Mouse (Mus musculus) midbrain, embryonic 11.5 days (tissue): ENCODE measurements at regions not wholly inside any gene's neighbourhood (a gene's known extent, or its start where the extent isn't known, plus 50 kb on each side); places are given as distances from the start of the nearest gene placed in this dataset.

Source experiments
- ATAC-seq: fragments of 200-750 bp; cut with Nextera tagmentation; 2 replicates; pipeline ENCODE4 v1.8.0; 2017; ENCODE audit warnings: moderate TSS enrichment, moderate library complexity; ENCODE audit not compliant: low FRiP score
- DNase-seq: peaks from one replicate; pipeline ENCODE4 v3.0.0; 2015; ENCODE audit warnings: low spot score; ENCODE audit errors: missing footprints
- H3K27ac ChIP-seq: fragments of 300-500 bp; sonication (generic); 2 replicates; pipeline ENCODE4 v1.5.1; 2014; ENCODE audit warnings: low read depth, low read length
- H3K27me3 ChIP-seq: fragments of 300-500 bp; sonication (generic); 2 replicates; pipeline ENCODE4 v1.6.1; 2014; ENCODE audit warnings: mild to moderate bottlenecking, low read length, moderate library complexity, mixed read lengths; ENCODE audit not compliant: control insufficient read depth, insufficient read depth
- H3K36me3 ChIP-seq: fragments of 300-500 bp; sonication (generic); 2 replicates; pipeline ENCODE4 v1.6.1; 2014; ENCODE audit warnings: mild to moderate bottlenecking, low read length, moderate library complexity, mixed read lengths; ENCODE audit not compliant: control insufficient read depth, insufficient read depth
- H3K4me1 ChIP-seq: fragments of 300-500 bp; sonication (generic); 2 replicates; pipeline ENCODE4 v1.6.1; 2014; ENCODE audit warnings: low read length; ENCODE audit not compliant: control insufficient read depth, insufficient read depth
- H3K4me2 ChIP-seq: fragments of 300-500 bp; sonication (generic); 2 replicates; pipeline ENCODE4 v1.6.1; 2014; ENCODE audit warnings: mild to moderate bottlenecking, moderate library complexity
- H3K4me3 ChIP-seq: fragments of 300-500 bp; sonication (generic); 2 replicates; pipeline ENCODE4 v1.5.1; 2014; ENCODE audit warnings: low read depth, low read length
- H3K9ac ChIP-seq: fragments of 300-500 bp; sonication (generic); 2 replicates; pipeline ENCODE4 v1.6.1; 2014; ENCODE audit warnings: low read length
- H3K9me3 ChIP-seq: fragments of 300-500 bp; sonication (generic); 2 replicates; pipeline ENCODE4 v1.6.1; 2016; ENCODE audit warnings: low read length; ENCODE audit not compliant: control insufficient read depth
- WGBS: fragments of 180-500 bp; shearing (Covaris S2); extraction: QIAGEN DNeasy Blood & Tissue Kit; methylation state at CpG from one replicate; pipeline ENCODE4 v1.1.7; 2014; 5-methylcytosine and 5-hydroxymethylcytosine counted together

GRCm38 (mm10) chr6:100067273-100067672 is 220.0 kb downstream of the Rybp start:
- WGBS, result 79% methylated on average over 4 of the region's 4 CpGs
- Histone ChIP-seq H3K27me3 (no peaks in the 10 kb centered on the region), H3K4me2 (no peak overlapping the region), H3K9me3 (no peaks in the 10 kb centered on the region), H3K4me3 (no peak overlapping the region), H3K4me1 (no peaks in the 10 kb centered on the region), H3K36me3 (no peaks in the 10 kb centered on the region), H3K27ac (no peak overlapping the region), H3K9ac (no peak overlapping the region)
- no peak for ATAC-seq
- peak; percentile 4 for DNase-seq

DNA sequence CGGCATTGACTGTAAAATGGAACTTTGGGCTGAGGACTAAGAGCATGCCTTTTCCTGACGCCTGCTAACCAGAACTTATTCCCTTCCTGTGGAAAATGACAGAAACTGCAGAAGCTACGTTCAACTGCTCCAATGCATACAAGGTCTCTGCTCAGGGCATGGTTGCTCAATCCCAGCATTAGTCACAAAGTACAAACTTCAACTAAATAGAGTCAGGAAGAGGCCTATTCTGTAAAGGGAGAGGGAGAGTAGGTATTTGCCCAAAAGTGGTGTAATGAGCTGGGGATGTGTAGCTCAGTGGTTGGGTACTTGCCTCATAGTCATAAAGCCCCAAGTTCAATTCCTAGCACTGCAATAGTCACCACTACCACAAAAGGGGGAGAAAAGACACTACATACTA is 221.7 kb downstream of the Rybp start:
- DNase-seq (peak; percentile 12), ATAC-seq (no peak)
- Histone ChIP-seq H3K4me3 (no peak overlapping the region), H3K9ac (no peak overlapping the region), H3K36me3 (no peaks in the 10 kb centered on the region), H3K4me1 (no peaks in the 10 kb centered on the region), H3K27me3 (no peaks in the 10 kb centered on the region), H3K9me3 (no peaks in the 10 kb centered on the region), H3K27ac (no peak overlapping the region), H3K4me2 (no peak overlapping the region)
- 90% methylated on average over 3 of the region's 3 CpGs for WGBS

DNA sequence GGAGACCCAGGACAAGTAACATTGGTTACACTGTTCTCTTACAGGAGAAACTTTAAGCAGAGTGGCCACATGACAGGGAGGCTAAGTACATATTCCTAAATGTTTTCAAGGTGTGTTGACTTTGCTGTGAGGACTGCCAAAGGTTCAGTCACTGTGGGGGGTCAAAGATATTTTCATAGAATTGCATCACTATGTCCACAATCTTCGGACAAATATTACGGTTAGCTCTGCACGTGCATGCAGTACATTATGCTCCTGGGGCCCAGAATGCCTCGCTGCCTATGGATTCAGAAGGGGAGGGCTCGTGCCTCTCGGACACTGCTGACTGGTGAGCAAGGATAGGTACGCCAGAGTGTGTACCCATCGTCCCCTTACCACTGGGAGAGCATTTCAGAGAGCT is 224.3 kb downstream of the Rybp start:
- no peak overlapping the region for H3K4me3 ChIP-seq
- H3K4me1 ChIP-seq, result no peaks in the 10 kb centered on the region
- no peaks in the 10 kb centered on the region for H3K27me3 ChIP-seq
- H3K9ac ChIP-seq, result no peak overlapping the region
- no peaks in the 10 kb centered on the region for H3K9me3 ChIP-seq
- no peaks in the 10 kb centered on the region for H3K36me3 ChIP-seq
- 88% methylated on average over 8 of the region's 8 CpGs for WGBS
- DNase-seq (no peak), ATAC-seq (no peak)
- no peak overlapping the region for H3K4me2 ChIP-seq
- H3K27ac ChIP-seq, result no peak overlapping the region

DNA sequence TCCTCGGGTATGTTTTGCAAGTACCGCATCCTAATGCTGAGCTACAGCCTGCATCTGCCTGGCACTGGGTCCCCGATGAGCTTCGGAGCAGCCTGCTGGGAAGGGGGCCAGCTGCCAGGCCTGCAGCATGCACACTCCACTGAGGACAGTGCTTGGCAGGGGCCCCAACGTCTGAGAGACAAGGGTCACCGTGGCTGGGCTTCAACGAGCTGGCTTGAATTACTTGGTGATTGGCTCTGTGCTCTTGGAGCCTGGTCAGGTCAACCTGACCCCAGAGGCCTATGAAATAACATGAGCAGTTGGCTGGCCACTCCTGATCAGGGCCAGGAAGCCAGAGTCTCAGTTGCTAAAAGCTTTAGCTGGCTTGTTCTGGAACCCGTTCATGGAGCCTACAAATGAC is 227.5 kb downstream of the Rybp start:
- Histone ChIP-seq H3K4me2 (no peak overlapping the region), H3K9me3 (no peaks in the 10 kb centered on the region), H3K4me3 (no peak overlapping the region), H3K9ac (no peak overlapping the region), H3K27me3 (no peaks in the 10 kb centered on the region), H3K27ac (no peak overlapping the region), H3K4me1 (no peaks in the 10 kb centered on the region), H3K36me3 (no peaks in the 10 kb centered on the region)
- no peak for ATAC-seq
- no peak for DNase-seq
- WGBS, result 70% methylated on average over 8 of the region's 8 CpGs

DNA sequence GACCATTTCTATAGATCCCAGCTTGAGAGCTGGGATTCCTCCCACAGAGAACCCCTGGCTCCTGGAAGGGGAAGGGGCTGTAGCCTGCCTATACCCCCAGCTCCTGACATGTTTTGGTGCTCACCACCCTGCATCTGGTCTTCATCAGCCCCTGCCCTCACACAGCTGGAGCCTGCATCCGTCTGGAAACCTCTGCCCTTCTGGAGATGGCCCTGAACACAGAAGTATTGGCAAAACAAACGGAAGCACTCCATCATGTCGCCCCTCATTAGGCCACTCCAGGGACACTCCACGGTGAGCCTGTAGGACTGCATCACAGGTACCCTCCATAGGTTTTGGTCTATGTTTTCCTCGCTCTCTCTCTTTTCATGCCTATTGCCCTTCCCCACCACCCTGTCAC is 231.3 kb downstream of the Rybp start:
- H3K4me3 ChIP-seq, result no peak overlapping the region
- no peak for ATAC-seq
- no peaks in the 10 kb centered on the region for H3K27me3 ChIP-seq

GRCm38 (mm10) chr6:100052955-100053795 is 234.1 kb downstream of the Rybp start:
- no peak for ATAC-seq
- Histone ChIP-seq H3K4me1 (no peaks in the 10 kb centered on the region), H3K4me2 (no peak overlapping the region), H3K36me3 (no peaks in the 10 kb centered on the region), H3K9me3 (no peaks in the 10 kb centered on the region), H3K27ac (no peak overlapping the region), H3K9ac (no peak overlapping the region), H3K27me3 (no peaks in the 10 kb centered on the region), H3K4me3 (no peak overlapping the region)
- no peak for DNase-seq
- WGBS, result 73% methylated on average over 8 of the region's 8 CpGs

More for the DNA sequence above, 231.3 kb downstream of the Rybp start:
- WGBS, result 74% methylated on average over 5 of the region's 5 CpGs
- no peaks in the 10 kb centered on the region for H3K4me1 ChIP-seq
- no peaks in the 10 kb centered on the region for H3K36me3 ChIP-seq
- no peak overlapping the region for H3K4me2 ChIP-seq
- DNase-seq, result no peak
- no peak overlapping the region for H3K9ac ChIP-seq
- H3K27ac ChIP-seq, result no peak overlapping the region
- no peaks in the 10 kb centered on the region for H3K9me3 ChIP-seq

GRCm38 (mm10) chr6:100052406-100052805 is 234.9 kb downstream of the Rybp start:
- ATAC-seq (no peak), DNase-seq (no peak)
- WGBS, result 91% methylated on average over 4 of the region's 4 CpGs
- H3K27me3 ChIP-seq, result no peaks in the 10 kb centered on the region
- no peaks in the 10 kb centered on the region for H3K9me3 ChIP-seq
- H3K4me1 ChIP-seq, result no peaks in the 10 kb centered on the region
- no peak overlapping the region for H3K4me2 ChIP-seq
- no peaks in the 10 kb centered on the region for H3K36me3 ChIP-seq
- no peak overlapping the region for H3K9ac ChIP-seq
- no peak overlapping the region for H3K27ac ChIP-seq
- no peak overlapping the region for H3K4me3 ChIP-seq

DNA sequence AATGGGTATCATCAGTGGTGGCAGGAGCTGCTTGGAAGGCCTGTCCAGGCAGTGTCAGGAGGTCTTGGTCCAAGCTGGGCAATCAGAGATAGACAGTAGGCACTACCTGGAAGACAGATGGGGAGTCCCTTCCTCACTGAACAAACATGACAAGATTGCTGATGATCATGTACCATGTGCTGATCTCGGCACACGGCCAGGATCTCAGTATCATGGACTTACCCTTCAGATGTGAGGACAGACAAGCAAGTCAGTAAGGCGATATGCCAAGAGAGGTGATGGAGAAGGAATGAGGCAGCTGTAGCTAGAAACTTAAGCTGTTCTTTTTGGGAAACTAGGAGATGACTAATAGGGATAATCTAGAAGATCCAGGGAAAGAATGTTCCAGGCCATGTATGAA is 238.2 kb downstream of the Rybp start:
- no peak for ATAC-seq
- WGBS, result 99% methylated on average over 3 of the region's 3 CpGs

DNA sequence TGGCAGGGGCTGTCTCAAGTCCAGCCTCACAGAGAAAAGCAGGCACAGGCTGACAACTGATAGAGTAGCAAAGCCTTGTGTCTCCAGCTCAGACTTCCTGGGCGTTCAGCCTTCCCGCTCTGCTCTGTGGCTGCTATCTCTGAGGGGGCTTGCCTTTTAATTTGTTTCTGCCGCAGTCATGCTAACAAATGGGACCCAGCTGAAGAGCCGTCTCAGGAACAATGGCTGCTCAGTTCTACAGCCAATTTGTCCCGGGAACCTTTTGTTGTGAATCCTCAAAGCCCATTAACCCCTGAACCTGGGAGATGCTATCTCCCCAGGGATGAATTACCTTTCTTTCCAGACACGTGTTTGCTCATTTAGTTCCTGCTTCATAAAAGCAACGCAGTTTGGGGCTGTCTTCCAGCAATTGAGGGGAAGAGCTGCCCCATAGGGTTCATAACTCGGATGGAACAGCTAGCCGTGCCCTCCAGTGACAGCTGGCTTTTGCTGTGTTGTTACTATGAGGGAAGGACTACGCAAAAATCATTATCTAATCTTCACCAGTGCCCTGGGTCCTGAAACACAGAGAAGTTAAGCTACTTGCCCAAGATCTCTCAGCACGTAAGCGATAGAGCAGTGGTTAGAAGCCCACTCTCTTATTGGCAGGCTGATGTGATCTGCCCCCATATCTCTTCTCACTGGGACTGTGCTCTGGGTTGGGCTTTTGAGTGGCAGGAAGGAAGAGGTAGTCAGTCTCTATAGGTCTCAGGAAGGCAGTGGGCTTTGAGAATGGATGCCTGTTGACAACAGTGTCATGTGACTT is 240.9 kb downstream of the Rybp start:
- H3K36me3 ChIP-seq, result no peaks in the 10 kb centered on the region
- 22% methylated on average over 12 of the region's 12 CpGs for WGBS
- no peak overlapping the region for H3K4me3 ChIP-seq
- peaks cover 12% of the 10 kb centered on the region; the same call in 1 of the 2 replicates for H3K27me3 ChIP-seq
- H3K27ac ChIP-seq, result no peak overlapping the region
- peak; percentile 62; the same call in 1 of the 2 replicates for ATAC-seq
- no peak overlapping the region for H3K4me2 ChIP-seq
- no peak overlapping the region for H3K9ac ChIP-seq
- H3K9me3 ChIP-seq, result no peaks in the 10 kb centered on the region
- peak; percentile 90 for DNase-seq
- H3K4me1 ChIP-seq, result peaks cover 11% of the 10 kb centered on the region

More for the DNA sequence above, 238.2 kb downstream of the Rybp start:
- H3K27ac ChIP-seq, result no peak overlapping the region
- DNase-seq, result no peak
- peaks cover 11% of the 10 kb centered on the region for H3K4me1 ChIP-seq
- H3K4me3 ChIP-seq, result no peak overlapping the region
- peaks cover 10% of the 10 kb centered on the region; the same call in 1 of the 2 replicates for H3K27me3 ChIP-seq
- H3K9ac ChIP-seq, result no peak overlapping the region
- no peaks in the 10 kb centered on the region for H3K9me3 ChIP-seq
- no peak overlapping the region for H3K4me2 ChIP-seq
- no peaks in the 10 kb centered on the region for H3K36me3 ChIP-seq
